ENCODE assay signal across 14 mouse cellular contexts in genomic region chr12:70767959-70768358, GRCm38 (mm10). TPM values are rescaled to one million over a fixed set of nuclear protein-coding genes. Genes with fewer than 3 reads are reported as not detected.
A peak's percentile ranks its signal among the peaks of the same experiment; 100 is the strongest.
DNase-seq lines count a peak whose midpoint lies in the region; ATAC-seq and TF ChIP-seq lines count a peak whose summit lies in the region.
"Had no signal": no experiment of that assay in that cellular context is flagged by ENCODE, and none has a peak within 500 bp of the region (broad histone marks: within the 10 kb centered on the region; RNA-seq: fewer than 3 reads in every experiment).

No protein-coding gene starts in this region.

- H3K36me3 ChIP-seq in MEL (ENCODE audit: control insufficient read depth in 1 of 2, insufficient read depth in 2 of 2, low read length in 2 of 2), result no peaks in the 10 kb centered on the region
- no peaks in the 10 kb centered on the region for H3K36me3 ChIP-seq in midbrain, embryonic 10.5 days
- H3K36me3 ChIP-seq: hindbrain, embryonic 15.5 days; midbrain, embryonic 15.5 days had no signal

- TF ChIP-seq CTCF in lung, adult 2 months (IDR thresholded peaks at IDR 0.05; ENCODE audit: insufficient read depth, low read length), result 0 out of 2 replicates have a peak, but pooled peaks have one; percentile 5
- peak in 2 of 3 experiments; percentile 8 to 27; a peak in 3 of 6 replicates for TF ChIP-seq CTCF in MEL (IDR thresholded peaks at IDR 0.05 in 2 of 3, conservative IDR thresholded peaks at IDR 0.05 in 1 of 3; ENCODE audit: control insufficient read depth in 1 of 3, insufficient read depth in 1 of 3, low read depth in 2 of 3, low read length in 3 of 3, poor library complexity in 1 of 3, severe bottlenecking in 1 of 3)

- 54% methylated on average over 4 of the region's 4 CpGs for WGBS in lung, adult 2 months
- WGBS in midbrain, embryonic 10.5 days, result 64% methylated on average over 4 of the region's 4 CpGs

- no peak overlapping the region for H3K4me3 ChIP-seq in lung, adult 2 months (replicated peaks; ENCODE audit: extremely low read depth, low read depth, low read length)
- H3K4me3 ChIP-seq in MEL (ENCODE audit: control insufficient read depth in 1 of 2, insufficient read depth in 1 of 2, low read depth in 2 of 2, low read length in 2 of 2), result no peak overlapping the region
- no peak overlapping the region for H3K4me3 ChIP-seq in midbrain, embryonic 10.5 days
- H3K4me3 ChIP-seq: hindbrain, embryonic 15.5 days; midbrain, embryonic 15.5 days had no signal

- no peak; the same call in none of the 2 replicates for TF ChIP-seq RAD21 in MEL (IDR thresholded peaks at IDR 0.05; ENCODE audit: low read depth, low read length)

- H3K9ac ChIP-seq in MEL (ENCODE audit: control insufficient read depth, low read depth, low read length, poor library complexity, severe bottlenecking), result no peak overlapping the region
- H3K9ac ChIP-seq: hindbrain, embryonic 15.5 days; midbrain, embryonic 15.5 days had no signal

- ATAC-seq in hematopoietic stem cell, adult 5-6 weeks (replicated peaks in 1 of 2; ENCODE audit: insufficient read depth in 1 of 2, low FRiP score in 2 of 2, low TSS enrichment in 1 of 2, low read depth in 1 of 2, poor library complexity in 2 of 2, severe bottlenecking in 2 of 2), result peak; percentile 85 to 92
- ATAC-seq: forebrain, embryonic 14.5 days; midbrain, embryonic 15.5 days had no signal

- no peaks in the 10 kb centered on the region for H3K4me1 ChIP-seq in lung, adult 2 months (ENCODE audit: control insufficient read depth, insufficient read depth, low read length)
- H3K4me1 ChIP-seq in MEL (ENCODE audit: control insufficient read depth in 1 of 2, insufficient read depth in 2 of 2, low read length in 2 of 2), result no peaks in the 10 kb centered on the region
- H3K4me1 ChIP-seq in midbrain, embryonic 10.5 days, result no peaks in the 10 kb centered on the region
- H3K4me1 ChIP-seq: hindbrain, embryonic 15.5 days; midbrain, embryonic 15.5 days had no signal

- no peak for DNase-seq in lung, adult 2 months
- no peak for DNase-seq in lung, postnatal 25 days (ENCODE audit: low spot score)
- DNase-seq in MEL (ENCODE audit: low read depth, low spot score), result peak; percentile 45
- DNase-seq in thymus, postnatal 25 days, result peak; percentile 6
- DNase-seq in right cerebral cortex, adult 18-20 months, result no peak
- DNase-seq in midbrain, embryonic 10.5 days (ENCODE audit: low spot score), result no peak
- DNase-seq: cerebellum, adult 9-10 months; kidney, adult 11 months; kidney, postnatal 10 days had no signal

- no peaks in the 10 kb centered on the region for H3K9me3 ChIP-seq in MEL (replicated peaks; ENCODE audit: insufficient read depth, low read length)
- no peaks in the 10 kb centered on the region for H3K9me3 ChIP-seq in midbrain, embryonic 10.5 days (replicated peaks)
- H3K9me3 ChIP-seq: hindbrain, embryonic 15.5 days; midbrain, embryonic 15.5 days had no signal

- no peak for TF ChIP-seq POLR2A in lung, adult 2 months (IDR thresholded peaks at IDR 0.05; ENCODE audit: borderline replicate concordance, extremely low read depth, low read depth, low read length)
- no peak for TF ChIP-seq POLR2A in MEL (IDR thresholded peaks at IDR 0.05; ENCODE audit: control insufficient read depth in 1 of 2, insufficient read depth in 1 of 2, low read depth in 1 of 2, low read length in 2 of 2, poor library complexity in 1 of 2)

- H3K79me2 ChIP-seq in MEL (ENCODE audit: control insufficient read depth, insufficient read depth, low read length, poor library complexity), result no peaks in the 10 kb centered on the region

- no peaks in the 10 kb centered on the region for H3K27me3 ChIP-seq in MEL (ENCODE audit: control insufficient read depth in 1 of 2, insufficient read depth in 2 of 2, low read length in 2 of 2)
- H3K27me3 ChIP-seq in midbrain, embryonic 10.5 days (ENCODE audit: low read depth, poor library complexity, severe bottlenecking), result no peaks in the 10 kb centered on the region
- H3K27me3 ChIP-seq: hindbrain, embryonic 15.5 days; midbrain, embryonic 15.5 days had no signal

- TF ChIP-seq EP300 in MEL (IDR thresholded peaks at IDR 0.05; ENCODE audit: low read depth in 1 of 2, low read length in 2 of 2), result no peak

- H3K27ac ChIP-seq in MEL (ENCODE audit: control insufficient read depth, low read depth, low read length), result no peak overlapping the region
- no peak overlapping the region for H3K27ac ChIP-seq in midbrain, embryonic 10.5 days (replicated peaks)
- H3K27ac ChIP-seq: hindbrain, embryonic 15.5 days; macrophage; midbrain, embryonic 15.5 days had no signal

TF ChIP-seq in MEL, 35 proteins besides CTCF, POLR2A, EP300 and RAD21:
- TF ChIP-seq SMC3 (IDR thresholded peaks at IDR 0.05; ENCODE audit: low read depth, low read length) (peak; percentile 23; the same call in 1 of the 2 replicates), JUND (IDR thresholded peaks at IDR 0.05; ENCODE audit: low read depth, low read length) (no peak), SIN3A (IDR thresholded peaks at IDR 0.05; ENCODE audit: low read length) (no peak), MEF2A (IDR thresholded peaks at IDR 0.05; ENCODE audit: extremely low read depth, insufficient replicate concordance, low read depth, low read length, poor library complexity, severe bottlenecking) (no peak), ZMIZ1 (IDR thresholded peaks at IDR 0.05; ENCODE audit: low read depth, low read length) (no peak), USF1 (IDR thresholded peaks at IDR 0.05; ENCODE audit: low read depth, low read length) (no peak), TBP (IDR thresholded peaks at IDR 0.05; ENCODE audit: low read depth, low read length) (peak; percentile 80), MAX (IDR thresholded peaks at IDR 0.05; ENCODE audit: low read length) (no peak)

RNA-seq across cellular contexts. Expression of gene Frmd6, which starts 57.4 kb away (rescaled TPM):
- 29.1 and 32.6 TPM in 2 replicates for polyA plus RNA-seq in lung, adult 2 months (2012; rRNA removed)
- 3.6 and 3.7 TPM in 2 replicates for total RNA-seq in MEL (2012; rRNA removed)
- 1 to 10 TPM in 1 of 2 experiments, not detected in 1; 5.0 TPM for polyA plus RNA-seq in MEL (2012; ENCODE audit: insufficient read depth in 1 of 2, insufficient read length in 2 of 2, low read depth in 1 of 2, low replicate concordance in 2 of 2, missing spikeins in 1 of 2)
- total RNA-seq in hematopoietic stem cell, adult 5-6 weeks (2017), result 22.0 and 31.8 TPM in 2 replicates
- 18.0 and 19.2 TPM in 2 replicates for polyA plus RNA-seq in midbrain, embryonic 10.5 days (2016; fragmentation: Nextera tagmentation; extraction: Ambion mirVana)

Comparison
In these comparisons a context has a peak if more than half of its experiments do, and no peak if none do; other contexts are left out.
1. DNase-seq: peak in MEL (single experiment) and thymus, postnatal 25 days (single experiment); none in lung, adult 2 months (single experiment), lung, postnatal 25 days (single experiment), right cerebral cortex, adult 18-20 months (single experiment) and midbrain, embryonic 10.5 days (single experiment).